Mouse (Mus musculus) CH12.LX (cell line): ENCODE data around the gene Agap1. TPM values are rescaled to one million over a fixed set of nuclear protein-coding genes. Genes with fewer than 3 reads are reported as not detected.

Experiments used
- DNase-seq: peaks from one replicate; pipeline ENCODE4 v3.0.0-alpha.2; 2013; ENCODE audit errors: extremely low read depth
- H3K27ac ChIP-seq: 2 replicates; pipeline ENCODE4 v1.5.1; 2012; ENCODE audit warnings: low read depth, mild to moderate bottlenecking, control low read depth, moderate library complexity; ENCODE audit not compliant: insufficient read depth
- H3K27me3 ChIP-seq: replicated peaks from 2 replicates; pipeline ENCODE3; 2012; ENCODE audit warnings: inconsistent platforms
- H3K36me3 ChIP-seq, 2 experiments: replicated peaks in 1 of 2; 2 replicates each; pipeline versions ENCODE3 to v1.6.1; 2012; ENCODE audit warnings: inconsistent platforms in 1 of 2, low read length in 1 of 2, mild to moderate bottlenecking in 1 of 2, mixed read lengths in 1 of 2, moderate library complexity in 1 of 2; ENCODE audit not compliant: control insufficient read depth in 1 of 2, insufficient read depth in 1 of 2
- H3K4me1 ChIP-seq, 2 experiments: 2 replicates each; pipeline ENCODE4 v1.6.1; 2012; ENCODE audit warnings: inconsistent platforms in 1 of 2, moderate library complexity in 1 of 2; ENCODE audit not compliant: insufficient read depth in 2 of 2, control insufficient read depth in 1 of 2
- H3K4me2 ChIP-seq: 2 replicates; pipeline ENCODE4 v1.6.1; 2012; ENCODE audit warnings: low read depth, mild to moderate bottlenecking, control low read depth; ENCODE audit not compliant: poor library complexity, insufficient read depth, severe bottlenecking
- H3K4me3 ChIP-seq, 3 experiments: fragments of 150-350 bp in 1 of 3; sonication (generic) in 1 of 3; replicated peaks in 1 of 3; 2 replicates each; pipeline versions ENCODE3 to v1.5.1; 2011 to 2012; ENCODE audit warnings: low read depth in 2 of 3, low read length in 2 of 3, mild to moderate bottlenecking in 2 of 3, moderate library complexity in 2 of 3, control low read depth in 1 of 3, improper control_type of control experiment in 1 of 3, inconsistent platforms in 1 of 3, mixed read lengths in 1 of 3; ENCODE audit not compliant: poor library complexity in 1 of 3
- H3K79me2 ChIP-seq: replicated peaks from 2 replicates; pipeline ENCODE4 v1.6.1; 2012; ENCODE audit warnings: mild to moderate bottlenecking, moderate library complexity; ENCODE audit not compliant: control insufficient read depth, poor library complexity, insufficient read depth, severe bottlenecking; ENCODE audit errors: extremely low read depth
- H3K9ac ChIP-seq: 2 replicates; pipeline ENCODE4 v1.6.1; 2012; ENCODE audit warnings: low read depth, mild to moderate bottlenecking, control low read depth, moderate library complexity; ENCODE audit not compliant: insufficient read depth
- H3K9me3 ChIP-seq: replicated peaks from 2 replicates; pipeline ENCODE3; 2012; ENCODE audit warnings: low read length, inconsistent platforms, mixed read lengths
- BHLHE40 ChIP-seq: IDR thresholded peaks from 2 replicates; pipeline ENCODE4 v1.6.1; 2011; ENCODE audit warnings: mild to moderate bottlenecking, low read depth, low read length, improper control_type of control experiment
- CHD1 ChIP-seq: IDR thresholded peaks from 2 replicates; pipeline ENCODE4 v1.6.1; 2012; ENCODE audit warnings: low read depth, low read length, improper control_type of control experiment, inconsistent platforms
- CHD2 ChIP-seq: IDR thresholded peaks from 2 replicates; pipeline ENCODE4 v1.6.1; 2011; ENCODE audit warnings: low read length, improper control_type of control experiment
- CTCF ChIP-seq, 2 experiments: IDR thresholded peaks in 1 of 2; conservative IDR thresholded peaks in 1 of 2; 2 replicates each; pipeline ENCODE4 v1.5.1; 2011 to 2012; ENCODE audit warnings: low read depth in 2 of 2, low read length in 2 of 2, improper control_type of control experiment in 1 of 2, inconsistent platforms in 1 of 2, mild to moderate bottlenecking in 1 of 2, moderate library complexity in 1 of 2
- E2F4 ChIP-seq: IDR thresholded peaks from 2 replicates; pipeline ENCODE4 v1.6.1; 2011; ENCODE audit warnings: low read depth, low read length, improper control_type of control experiment; ENCODE audit not compliant: insufficient replicate concordance
- ELF1 ChIP-seq: IDR thresholded peaks from 2 replicates; pipeline ENCODE4 v1.6.1; 2014; ENCODE audit warnings: low read depth, mild to moderate bottlenecking, inconsistent platforms, low read length, improper control_type of control experiment
- ETS1 ChIP-seq: conservative IDR thresholded peaks from 2 replicates; pipeline ENCODE4 v1.6.1; 2012; ENCODE audit warnings: low read depth, mild to moderate bottlenecking, inconsistent platforms, low read length, improper control_type of control experiment, moderate library complexity
- GABPA ChIP-seq: IDR thresholded peaks from 2 replicates; pipeline ENCODE4 v1.6.1; 2012; ENCODE audit warnings: low read depth, low read length, improper control_type of control experiment, inconsistent platforms; ENCODE audit not compliant: insufficient replicate concordance
- HCFC1 ChIP-seq: IDR thresholded peaks from 2 replicates; pipeline ENCODE4 v1.6.1; 2012; ENCODE audit warnings: low read depth, mild to moderate bottlenecking, inconsistent platforms, low read length, improper control_type of control experiment
- JUND ChIP-seq: conservative IDR thresholded peaks from 2 replicates; pipeline ENCODE4 v1.6.1; 2011; ENCODE audit warnings: low read depth, low read length, improper control_type of control experiment
- KAT2A ChIP-seq: IDR thresholded peaks from 2 replicates; pipeline ENCODE4 v1.6.1; 2012; ENCODE audit warnings: low read length, improper control_type of control experiment, inconsistent platforms; ENCODE audit not compliant: insufficient replicate concordance
- MAZ ChIP-seq: IDR thresholded peaks from 2 replicates; pipeline ENCODE4 v1.6.1; 2012; ENCODE audit warnings: low read depth, mild to moderate bottlenecking, inconsistent platforms, low read length, improper control_type of control experiment, moderate library complexity
- MXI1 ChIP-seq: IDR thresholded peaks from 2 replicates; pipeline ENCODE4 v1.6.1; 2011; ENCODE audit warnings: mild to moderate bottlenecking, low read depth, low read length, improper control_type of control experiment
- NELFE ChIP-seq: IDR thresholded peaks from 2 replicates; pipeline ENCODE4 v1.6.1; 2011; ENCODE audit warnings: low read depth, low read length, improper control_type of control experiment
- SIN3A ChIP-seq: IDR thresholded peaks from 2 replicates; pipeline ENCODE4 v1.6.1; 2012; ENCODE audit warnings: low read length, improper control_type of control experiment, inconsistent platforms
- SMC3 ChIP-seq: IDR thresholded peaks from 2 replicates; pipeline ENCODE4 v1.6.1; 2011; ENCODE audit warnings: low read depth, low read length, improper control_type of control experiment
- TCF12 ChIP-seq: IDR thresholded peaks from 2 replicates; pipeline ENCODE4 v1.6.1; 2014; ENCODE audit warnings: low read depth, mild to moderate bottlenecking, inconsistent platforms, low read length, improper control_type of control experiment
- USF1 ChIP-seq: IDR thresholded peaks from 2 replicates; pipeline ENCODE4 v1.6.1; 2014; ENCODE audit warnings: low read depth, mild to moderate bottlenecking, inconsistent platforms, low read length, improper control_type of control experiment
- USF2 ChIP-seq: conservative IDR thresholded peaks from 2 replicates; pipeline ENCODE4 v1.6.1; 2011; ENCODE audit warnings: low read depth, low read length, improper control_type of control experiment
- ZC3H11A ChIP-seq: IDR thresholded peaks from 2 replicates; pipeline ENCODE4 v1.6.1; 2012; ENCODE audit warnings: low read depth, mild to moderate bottlenecking, inconsistent platforms, low read length, improper control_type of control experiment
- ZMIZ1 ChIP-seq: IDR thresholded peaks from 2 replicates; pipeline ENCODE4 v1.6.1; 2012; ENCODE audit warnings: low read depth, mild to moderate bottlenecking, inconsistent platforms, low read length, improper control_type of control experiment
- ZNF384 ChIP-seq: IDR thresholded peaks from 2 replicates; pipeline ENCODE4 v1.6.1; 2012; ENCODE audit warnings: low read depth, low read length, improper control_type of control experiment, inconsistent platforms
- dilution Hi-C: fragments of 300-500 bp; cut with MboI; formaldehyde crosslinking; loops from 2 replicates; pipeline ENCODE4 v1.14.3; 2020; ENCODE audit warnings: low sequenced_read_pairs; ENCODE audit not compliant: extremely low pct_unique_long_range_greater_than_20kb, extremely low pct_ligation_motif_present
- in situ Hi-C: fragments of 300-500 bp; cut with MboI; formaldehyde crosslinking; loops from 3 replicates; pipeline ENCODE4 v1.14.3; 2019; ENCODE audit warnings: low sequenced_read_pairs, low pct_ligation_motif_present, low pct_unique_long_range_greater_than_20kb, mixed read lengths
- polyA plus RNA-seq: library from polyadenylated mRNA; unstranded; fragments of >175 nt; gene quantifications from 2 replicates; pipeline ENCODE4 v1.2.1, GENCODE M21; 2012; ENCODE audit warnings: low read depth; ENCODE audit not compliant: insufficient read length
- total RNA-seq, 2 experiments: library from RNA; depleted of rRNA; stranded (reverse); fragments of 300-350 nt in 1 of 2; fragments of >200 nt in 1 of 2; gene quantifications; 2 replicates each; pipeline ENCODE4 v1.2.3; 2012 to 2014

The Agap1 gene
- total and polyA plus RNA-seq, 3 experiments, result not detected

- Histone ChIP-seq H3K27me3 (no peaks in the 10 kb centered on the region), H3K4me1 (no peaks in the 10 kb centered on the region), H3K27ac (no peak overlapping the region), H3K4me3 (no peak overlapping the region), H3K79me2 (no peaks in the 10 kb centered on the region), H3K9ac (no peak overlapping the region), H3K36me3 (no peaks in the 10 kb centered on the region), H3K9me3 (peaks cover 89% of the 10 kb centered on the region), H3K4me2 (no peak overlapping the region)
- TF ChIP-seq ETS1, result no peak
- no peak for TF ChIP-seq E2F4
- TF ChIP-seq GABPA, result no peak
- no peak for TF ChIP-seq TCF12
- TF ChIP-seq MAZ, result no peak
- TF ChIP-seq NELFE, result no peak
- no peak for TF ChIP-seq JUND
- no peak for TF ChIP-seq USF2
- no peak for TF ChIP-seq CHD2
- no peak for TF ChIP-seq SIN3A
- TF ChIP-seq SMC3, result no peak
- no peak for TF ChIP-seq ELF1
- no peak for TF ChIP-seq HCFC1
- TF ChIP-seq KAT2A, result no peak
- dilution Hi-C loops (no loop called here), in situ Hi-C loops (no loop called here)
- DNase-seq, result no peak
Measured at GRCm38 (mm10) chr1:89593219-89593618, 138.6 kb downstream of the Agap1 start.

- Histone ChIP-seq H3K27ac (no peak overlapping the region), H3K4me1 (no peaks in the 10 kb centered on the region), H3K79me2 (no peaks in the 10 kb centered on the region), H3K4me2 (no peak overlapping the region), H3K4me3 (no peak overlapping the region), H3K27me3 (no peaks in the 10 kb centered on the region), H3K9me3 (peaks cover 93% of the 10 kb centered on the region), H3K9ac (no peak overlapping the region), H3K36me3 (no peaks in the 10 kb centered on the region)
- no peak for DNase-seq
- in situ Hi-C loops (no loop called here), dilution Hi-C loops (no loop called here)
- TF ChIP-seq CHD2 (no peak), ETS1 (no peak), KAT2A (no peak), MAZ (no peak), JUND (no peak), E2F4 (no peak), BHLHE40 (no peak), MXI1 (no peak), USF2 (no peak), CHD1 (no peak), ZNF384 (no peak), USF1 (no peak), SMC3 (no peak), ZC3H11A (no peak), ZMIZ1 (no peak), GABPA (no peak), ELF1 (no peak), CTCF (conservative IDR thresholded peaks at IDR 0.05 in 1 of 2, IDR thresholded peaks at IDR 0.05 in 1 of 2; ENCODE audit: low read depth in 2 of 2, low read length in 2 of 2) (no peak), TCF12 (no peak)
Measured at GRCm38 (mm10) chr1:89594999-89595398, 140.4 kb downstream of the Agap1 start.
